Mouse (Mus musculus) heart, embryonic 10.5 days (tissue): ENCODE measurements around the gene Fibp. TPM values are rescaled to one million over a fixed set of nuclear protein-coding genes. Genes with fewer than 3 reads are reported as not detected.

Source experiments
- DNase-seq: peaks from one replicate; pipeline ENCODE4 v3.0.0-alpha.2; 2017; ENCODE audit warnings: low spot score
- H3K27ac ChIP-seq: fragments of 300-500 bp; sonication (generic); 2 replicates; pipeline ENCODE4 v1.5.1; 2016; ENCODE audit warnings: mild to moderate bottlenecking
- H3K27me3 ChIP-seq: fragments of 300-500 bp; sonication (generic); 2 replicates; pipeline ENCODE4 v1.6.1; 2016; ENCODE audit warnings: mild to moderate bottlenecking; ENCODE audit not compliant: poor library complexity, insufficient read depth, severe bottlenecking
- H3K36me3 ChIP-seq: fragments of 300-500 bp; sonication (generic); 2 replicates; pipeline ENCODE4 v1.6.1; 2016; ENCODE audit warnings: mild to moderate bottlenecking, moderate library complexity
- H3K4me1 ChIP-seq: fragments of 300-500 bp; sonication (generic); 2 replicates; pipeline ENCODE4 v1.6.1; 2016; ENCODE audit warnings: mild to moderate bottlenecking
- H3K4me3 ChIP-seq: fragments of 300-500 bp; sonication (generic); 2 replicates; pipeline ENCODE4 v1.5.1; 2016; ENCODE audit warnings: mild to moderate bottlenecking, moderate library complexity
- H3K9me3 ChIP-seq: fragments of 300-500 bp; sonication (generic); 2 replicates; pipeline ENCODE4 v1.6.1; 2016; ENCODE audit warnings: mild to moderate bottlenecking, moderate library complexity
- WGBS: fragments of 180-500 bp; shearing (Covaris S2); methylation state at CpG from one replicate; pipeline ENCODE4 v1.1.7; 2016; 5-methylcytosine and 5-hydroxymethylcytosine counted together
- polyA plus RNA-seq: library from polyadenylated mRNA; unstranded; fragments of >200 nt; fragmentation: Nextera tagmentation; extraction: Ambion mirVana; gene quantifications from 2 replicates; pipeline ENCODE4 v1.2.1, GENCODE M21; 2016

Gene Fibp
- polyA plus RNA-seq, 1 experiment from 2014 or later: 87.9 TPM

DNA sequence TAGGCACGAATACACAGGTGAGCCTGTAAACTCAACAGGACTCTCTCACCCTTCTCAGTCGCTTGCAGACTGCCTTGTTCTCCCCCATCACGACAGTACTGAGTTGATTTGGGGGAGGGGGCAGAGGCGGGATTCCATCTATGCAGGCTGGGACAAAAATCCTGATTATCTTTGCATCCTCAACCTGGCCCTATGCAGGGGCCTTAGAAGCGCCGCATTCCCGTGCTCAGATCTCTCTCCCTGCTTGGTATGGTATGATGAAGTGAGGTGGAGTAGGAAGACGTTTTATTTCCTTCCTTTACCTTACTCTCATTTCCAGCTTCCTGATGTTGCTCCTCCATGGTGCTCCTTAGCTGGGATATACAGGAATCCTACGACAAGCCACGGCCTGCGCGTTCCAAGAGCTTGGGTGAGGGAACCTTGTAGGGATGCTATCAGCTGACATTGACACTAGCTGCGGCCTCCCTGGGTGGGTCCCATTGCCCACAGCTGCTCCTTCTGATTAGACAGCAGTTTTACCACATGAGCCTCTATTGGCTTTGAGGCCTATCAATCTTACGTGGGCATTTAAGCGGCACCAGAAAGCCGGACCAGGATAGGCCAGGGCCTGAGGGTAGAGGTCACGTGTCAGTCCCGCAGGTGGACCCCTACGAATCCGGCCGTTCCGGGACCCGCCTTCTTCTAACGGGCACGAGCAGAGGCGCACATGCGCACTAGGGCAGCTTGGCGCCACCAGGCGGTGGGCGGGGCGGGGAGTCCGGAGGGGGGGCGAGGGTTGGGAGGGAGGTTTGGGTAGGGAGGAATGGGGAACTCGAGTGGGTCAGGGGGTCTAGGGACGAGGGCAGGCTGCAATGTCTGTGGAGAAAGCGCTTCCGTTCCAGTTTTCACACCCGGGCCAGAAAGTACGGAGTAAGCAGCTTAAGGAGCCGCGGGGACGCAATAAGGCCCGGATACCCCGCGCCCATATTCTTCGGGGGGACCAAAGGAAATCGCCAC is 49.9 kb downstream of the Fibp start, which contains the start of gene Snx32:
Gene Snx32, minus strand, starts transcription at position 508 of the 996 bp plus-strand sequence.
- Histone ChIP-seq H3K4me1 (peaks cover 27% of the 10 kb centered on the region), H3K36me3 (no peaks in the 10 kb centered on the region; the same call in 1 of the 2 replicates), H3K27ac (peak within 1 kb of the TSS; percentile 89), H3K4me3 (peak within 1 kb of the TSS; percentile 68), H3K9me3 (no peaks in the 10 kb centered on the region), H3K27me3 (no peaks in the 10 kb centered on the region)
- peak; percentile 99 for DNase-seq
- 2% methylated on average over 47 of the region's 47 CpGs for WGBS

GRCm38 (mm10) chr19:5511074-5511632 is 50.7 kb downstream of the Fibp start:
- no peak for DNase-seq
- Histone ChIP-seq H3K27me3 (no peaks in the 10 kb centered on the region), H3K4me3 (peak overlapping the region; percentile 68), H3K9me3 (no peaks in the 10 kb centered on the region), H3K4me1 (peaks cover 25% of the 10 kb centered on the region), H3K27ac (peak overlapping the region; percentile 89), H3K36me3 (no peaks in the 10 kb centered on the region; the same call in 1 of the 2 replicates)
- 49% methylated on average over 15 of the region's 15 CpGs for WGBS

- H3K36me3 ChIP-seq: no peaks in the 10 kb centered on the region; the same call in 1 of the 2 replicates
- peaks cover 24% of the 10 kb centered on the region for H3K4me1 ChIP-seq
- H3K9me3 ChIP-seq: no peaks in the 10 kb centered on the region
- WGBS: 75% methylated on average over 12 of the region's 12 CpGs
- H3K4me3 ChIP-seq: no peak overlapping the region
- no peaks in the 10 kb centered on the region for H3K27me3 ChIP-seq
- H3K27ac ChIP-seq: no peak overlapping the region
- DNase-seq: no peak
Observed at GRCm38 (mm10) chr19:5512091-5513004, 51.9 kb downstream of the Fibp start.

- no peak for DNase-seq
- no peaks in the 10 kb centered on the region; the same call in 1 of the 2 replicates for H3K36me3 ChIP-seq
- no peaks in the 10 kb centered on the region for H3K9me3 ChIP-seq
- H3K27ac ChIP-seq: no peak overlapping the region
- H3K4me3 ChIP-seq: no peak overlapping the region
- WGBS: 81% methylated on average over 3 of the region's 3 CpGs
- no peaks in the 10 kb centered on the region for H3K27me3 ChIP-seq
- H3K4me1 ChIP-seq: peaks cover 24% of the 10 kb centered on the region
Observed at GRCm38 (mm10) chr19:5513005-5513349, 52.6 kb downstream of the Fibp start.

Other genes starting within 250 kb of the Fibp start
- gene Pacs1, start 187.5 kb upstream of the Fibp start, polyA plus RNA-seq: 23.1 and 23.4 TPM in 2 replicates
- 261 and 313 TPM in 2 replicates for gene Sf3b2, start 165.2 kb upstream of the Fibp start, polyA plus RNA-seq
- gene Gal3st3, start 162.3 kb upstream of the Fibp start, polyA plus RNA-seq: 2.8 and 4.5 TPM in 2 replicates
- not detected in 2 replicates for gene Catsper1, start 124.9 kb upstream of the Fibp start, polyA plus RNA-seq
- 0.23 TPM in 1 of 2 replicates, not detected in the other for gene Cst6, start 111.0 kb upstream of the Fibp start, polyA plus RNA-seq
- gene Eif1ad, start 93.9 kb upstream of the Fibp start, polyA plus RNA-seq: 58.0 and 72.6 TPM in 2 replicates
- gene Banf1, start 93.4 kb upstream of the Fibp start, polyA plus RNA-seq: 533 and 575 TPM in 2 replicates
- 52.7 and 88.8 TPM in 2 replicates for gene Sart1, start 71.9 kb upstream of the Fibp start, polyA plus RNA-seq
- gene Tsga10ip, start 58.1 kb upstream of the Fibp start, polyA plus RNA-seq: 1.2 and 1.8 TPM in 2 replicates
- 173 and 209 TPM in 2 replicates for gene Drap1, start 35.6 kb upstream of the Fibp start, polyA plus RNA-seq
- gene AI837181, start 35.5 kb upstream of the Fibp start, polyA plus RNA-seq: 39.3 and 49.1 TPM in 2 replicates
- gene Fosl1, start 13.1 kb upstream of the Fibp start, polyA plus RNA-seq: 0.34 and 0.49 TPM in 2 replicates
- 8.3 and 11.6 TPM in 2 replicates for gene Ccdc85b, start 2.7 kb upstream of the Fibp start, polyA plus RNA-seq
- gene Ctsw, start 7.9 kb downstream of the Fibp start, polyA plus RNA-seq: 0.85 and 1.1 TPM in 2 replicates
- gene Efemp2, start 13.3 kb downstream of the Fibp start, polyA plus RNA-seq: 62.7 and 92.3 TPM in 2 replicates
- gene Mus81, start 27.8 kb downstream of the Fibp start, polyA plus RNA-seq: 41.7 and 44.7 TPM in 2 replicates
- 2,322 and 2,829 TPM in 2 replicates for gene Cfl1, start 29.8 kb downstream of the Fibp start, polyA plus RNA-seq
- gene 1700020D05Rik, start 43.2 kb downstream of the Fibp start, polyA plus RNA-seq: 0.14 and 0.25 TPM in 2 replicates
- gene Snx32, start 49.9 kb downstream of the Fibp start, polyA plus RNA-seq: 10.6 and 15.6 TPM in 2 replicates
- gene Ovol1, start 100.0 kb downstream of the Fibp start, polyA plus RNA-seq: 0.35 TPM in 1 of 2 replicates, not detected in the other
- gene Ap5b1, start 107.4 kb downstream of the Fibp start, polyA plus RNA-seq: 2.2 and 2.7 TPM in 2 replicates
- gene Rnaseh2c, start 141.3 kb downstream of the Fibp start, polyA plus RNA-seq: 113 and 142 TPM in 2 replicates
- 33.2 and 35.4 TPM in 2 replicates for gene Kat5, start 149.6 kb downstream of the Fibp start, polyA plus RNA-seq
- gene Rela, start 176.9 kb downstream of the Fibp start, polyA plus RNA-seq: 36.8 and 38.1 TPM in 2 replicates
- 24.7 and 28.9 TPM in 2 replicates for gene Sipa1, start 203.1 kb downstream of the Fibp start, polyA plus RNA-seq
- gene Map3k11, start 228.1 kb downstream of the Fibp start, polyA plus RNA-seq: 33.6 and 36.0 TPM in 2 replicates
- 20.1 and 26.3 TPM in 2 replicates for gene Pcnx3, start 228.3 kb downstream of the Fibp start, polyA plus RNA-seq
- 0.15 TPM in 1 of 2 replicates, not detected in the other for gene Kcnk7, start 243.8 kb downstream of the Fibp start, polyA plus RNA-seq